Mouse (Mus musculus): ENCODE results near the gene Mia2. TPM values are rescaled to one million over a fixed set of nuclear protein-coding genes. Genes with fewer than 3 reads are reported as not detected.
"Not testable (repeated sequence)": the region's sequence is repeated elsewhere in the genome, so short reads cannot be mapped to it uniquely, and the experiment has no call there.

The Mia2 gene
- polyA plus RNA-seq (2016; fragmentation: Nextera tagmentation; extraction: Ambion mirVana) = 49.1 and 52.2 TPM in 2 replicates

DNA sequence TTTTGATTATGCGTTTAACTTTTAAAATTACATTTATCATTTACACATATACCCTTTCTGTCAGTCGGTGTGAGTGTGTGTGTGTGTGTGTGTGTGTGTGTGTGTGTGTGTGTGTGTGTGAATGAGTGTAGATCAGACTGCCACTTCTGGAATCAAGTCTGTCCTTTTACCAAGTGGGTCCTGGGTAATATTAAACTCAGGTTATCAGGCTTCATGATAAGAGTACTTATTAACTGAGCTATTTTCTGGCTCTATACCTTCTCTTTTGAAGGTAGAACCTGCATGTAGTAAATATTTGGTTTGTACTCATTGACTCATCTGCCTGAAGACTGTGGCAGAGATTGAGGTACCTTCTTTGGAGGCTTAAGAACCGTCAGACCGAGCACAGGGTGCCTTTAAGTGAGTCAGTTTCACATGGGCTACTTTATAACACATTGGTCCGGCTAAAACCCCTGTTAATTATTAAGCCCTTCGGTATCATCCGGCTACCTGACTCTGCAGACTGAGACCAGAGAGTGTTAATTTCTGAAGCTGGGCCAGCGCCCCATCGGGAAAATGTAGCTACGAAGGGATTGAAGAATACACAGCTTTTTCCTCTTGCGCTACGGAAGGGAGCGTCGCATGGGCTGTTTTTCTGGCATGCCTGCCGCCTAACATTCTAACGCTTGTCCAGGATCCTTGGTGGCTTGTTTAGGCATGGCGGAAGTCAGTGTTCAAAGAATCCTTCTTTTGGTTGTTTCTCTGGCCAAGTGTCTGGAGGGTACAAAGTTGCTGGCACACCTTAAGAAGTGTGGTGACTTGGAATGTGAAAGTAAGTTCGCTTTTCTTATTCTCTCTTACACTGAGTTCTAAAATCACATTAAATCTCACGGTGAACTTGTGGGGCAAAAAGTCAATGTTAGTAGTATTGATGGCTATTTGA is at the start of gene Mia2:
Gene Mia2, plus strand, starts transcription at position 696 of the 922 bp plus-strand sequence.
- H3K4me2 ChIP-seq = no peak within 1 kb of the TSS
- no peaks in the 10 kb centered on the region for H3K4me1 ChIP-seq
- no peaks in the 10 kb centered on the region for H3K27me3 ChIP-seq
- no peak within 1 kb of the TSS for H3K4me3 ChIP-seq (replicated peaks)
- no peak within 1 kb of the TSS for H3K27ac ChIP-seq
- H3K36me3 ChIP-seq (replicated peaks) = no peaks in the 10 kb centered on the region
- H3K9ac ChIP-seq = no peak within 1 kb of the TSS
- ATAC-seq (ENCODE audit: low FRiP score) = no peak
- no peaks in the 10 kb centered on the region for H3K9me3 ChIP-seq
- 86% methylated on average over 19 of the region's 19 CpGs for WGBS

DNA sequence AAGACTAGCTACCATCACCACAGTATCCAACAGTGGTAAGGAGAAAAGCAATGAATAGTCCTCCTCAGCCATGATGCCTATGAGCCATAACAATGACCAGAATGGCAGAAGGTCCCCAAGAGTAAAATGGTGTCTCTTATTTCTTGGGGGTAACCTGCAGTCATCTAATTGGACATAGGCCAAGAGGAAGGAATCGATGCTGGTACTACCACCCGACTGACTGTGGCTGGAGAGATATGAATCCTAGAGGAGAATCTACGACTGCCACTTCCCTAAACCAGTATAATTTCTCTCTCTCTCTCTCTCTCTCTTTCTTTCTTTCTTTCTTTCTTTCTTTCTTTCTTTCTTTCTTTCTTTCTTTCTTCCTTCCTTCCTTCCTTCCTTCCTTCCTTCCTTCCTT is 43.1 kb upstream of the Mia2 start:
- no peak for ATAC-seq (ENCODE audit: low FRiP score)
- Histone ChIP-seq H3K4me1 (no peaks in the 10 kb centered on the region), H3K36me3 (replicated peaks) (peaks cover 35% of the 10 kb centered on the region), H3K9ac (no peak overlapping the region), H3K9me3 (no peaks in the 10 kb centered on the region), H3K27ac (no peak overlapping the region), H3K4me3 (replicated peaks) (no peak overlapping the region), H3K27me3 (no peaks in the 10 kb centered on the region), H3K4me2 (no peak overlapping the region)
- WGBS = 93% methylated on average over 3 of the region's 3 CpGs

DNA sequence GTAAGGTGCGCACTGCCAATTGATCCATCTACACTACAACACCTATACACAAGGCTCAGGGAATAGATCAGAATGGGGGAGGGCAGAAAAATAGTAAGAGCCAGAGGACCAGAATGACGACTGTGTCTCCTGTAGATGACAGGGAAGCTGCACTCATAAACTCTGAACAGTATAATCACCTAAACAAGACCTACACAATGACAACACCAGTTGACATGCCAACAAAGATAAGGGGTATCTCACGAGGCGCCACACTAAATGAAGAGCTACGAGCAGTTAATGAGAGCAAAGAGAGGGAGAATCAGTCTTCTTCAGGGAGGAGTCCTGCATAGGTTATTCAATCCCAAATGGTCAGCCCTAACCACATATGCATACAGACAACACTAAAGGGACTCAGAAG is 42.4 kb upstream of the Mia2 start:
- no peaks in the 10 kb centered on the region for H3K27me3 ChIP-seq
- no peak overlapping the region for H3K9ac ChIP-seq
- peaks cover 34% of the 10 kb centered on the region for H3K36me3 ChIP-seq (replicated peaks)
- ATAC-seq (ENCODE audit: low FRiP score) = no peak
- WGBS = 85% methylated on average over 5 of the region's 5 CpGs
- H3K9me3 ChIP-seq = no peaks in the 10 kb centered on the region
- H3K4me2 ChIP-seq = no peak overlapping the region
- no peaks in the 10 kb centered on the region for H3K4me1 ChIP-seq
- no peak overlapping the region for H3K4me3 ChIP-seq (replicated peaks)
- no peak overlapping the region for H3K27ac ChIP-seq

DNA sequence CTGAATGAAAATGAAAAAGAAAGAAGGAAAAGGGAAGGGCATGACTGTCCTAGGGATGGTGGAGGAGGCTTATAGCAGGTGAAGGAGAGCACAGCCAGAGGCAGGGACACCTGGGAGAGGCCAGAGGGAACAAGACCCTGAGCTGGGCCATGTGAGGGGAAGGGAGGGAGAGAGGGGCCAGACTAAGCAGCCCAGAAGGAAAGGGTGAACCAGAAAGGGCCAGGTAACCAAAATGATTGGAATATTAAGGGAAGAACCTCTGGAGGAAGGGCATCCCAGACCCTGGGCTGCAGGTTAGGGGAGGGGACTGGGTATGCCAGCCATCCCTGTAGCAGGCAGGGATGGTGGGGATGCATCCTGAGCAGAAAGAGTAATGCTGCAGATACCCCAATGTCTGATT is 41.6 kb upstream of the Mia2 start:
- Histone ChIP-seq H3K36me3 (replicated peaks) (peaks cover 29% of the 10 kb centered on the region), H3K4me3 (replicated peaks) (no peak overlapping the region)
- ATAC-seq (ENCODE audit: low FRiP score) = no peak

DNA sequence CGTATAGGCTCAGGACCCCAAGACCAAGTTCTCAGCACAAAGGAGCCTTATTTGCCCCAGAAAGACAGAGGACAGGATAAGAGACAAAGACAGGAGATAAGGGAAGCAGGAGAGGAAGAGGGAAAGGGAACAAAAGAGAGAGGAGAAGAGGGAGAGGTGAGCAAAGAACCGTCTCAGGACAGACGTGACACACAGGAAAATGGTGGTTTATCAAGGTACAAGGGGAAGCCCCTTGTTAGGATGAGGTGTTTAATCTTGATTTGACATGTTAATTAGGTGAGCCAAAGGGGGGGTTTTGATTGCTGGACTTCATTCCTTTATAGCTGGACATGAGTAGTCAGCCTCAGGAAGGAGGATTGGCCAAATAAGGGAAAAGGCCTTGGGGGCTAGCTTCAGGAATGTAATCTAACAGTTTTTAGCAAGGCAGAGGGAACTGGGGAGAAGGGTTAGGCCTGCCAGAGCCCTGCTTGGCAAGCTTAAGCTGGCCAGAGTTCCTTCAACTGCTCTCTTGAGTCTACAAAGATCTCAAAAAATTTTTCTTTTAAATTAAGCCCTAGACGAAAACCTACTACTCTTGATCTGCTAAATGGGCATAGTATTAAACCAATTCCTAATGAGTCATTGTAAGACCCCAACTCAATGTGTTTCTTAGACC is 40.3 kb upstream of the Mia2 start:
- WGBS = 93% methylated on average over 4 of the region's 4 CpGs
- no peak for ATAC-seq (ENCODE audit: low FRiP score)
- Histone ChIP-seq H3K9me3 (no peaks in the 10 kb centered on the region), H3K9ac (no peak overlapping the region), H3K27me3 (no peaks in the 10 kb centered on the region), H3K27ac (no peak overlapping the region), H3K4me2 (no peak overlapping the region), H3K4me3 (replicated peaks) (no peak overlapping the region), H3K36me3 (replicated peaks) (peaks cover 29% of the 10 kb centered on the region), H3K4me1 (peaks cover 14% of the 10 kb centered on the region)

More for the DNA sequence above, 41.6 kb upstream of the Mia2 start:
- Histone ChIP-seq H3K9me3 (no peaks in the 10 kb centered on the region), H3K27ac (no peak overlapping the region), H3K27me3 (no peaks in the 10 kb centered on the region), H3K4me2 (no peak overlapping the region), H3K9ac (no peak overlapping the region), H3K4me1 (peaks cover 3% of the 10 kb centered on the region; the same call in 1 of the 2 replicates)

DNA sequence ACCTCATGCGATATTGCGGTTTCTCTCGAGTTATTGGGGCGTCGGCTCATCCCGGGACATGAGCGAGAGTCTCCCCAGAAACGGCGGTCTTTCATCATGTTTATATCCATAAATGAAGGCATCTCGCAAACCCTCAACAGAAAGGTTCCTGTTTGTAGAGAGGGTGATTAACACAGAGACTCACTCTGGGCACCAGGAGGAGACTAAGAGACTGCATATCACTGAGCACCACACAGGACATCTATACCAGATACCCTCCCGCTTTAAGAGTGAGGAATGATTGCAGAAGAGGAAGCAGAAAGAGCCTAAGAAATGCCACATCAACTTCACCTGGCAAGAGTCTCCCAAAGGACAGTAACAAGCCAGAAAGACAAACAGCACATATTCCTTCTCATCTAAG is 39.4 kb upstream of the Mia2 start:
- Histone ChIP-seq H3K9ac (no peak overlapping the region), H3K4me2 (no peak overlapping the region), H3K27ac (no peak overlapping the region), H3K36me3 (replicated peaks) (peaks cover 29% of the 10 kb centered on the region), H3K4me1 (peaks cover 18% of the 10 kb centered on the region), H3K9me3 (no peaks in the 10 kb centered on the region), H3K27me3 (no peaks in the 10 kb centered on the region), H3K4me3 (replicated peaks) (no peak overlapping the region)
- ATAC-seq (ENCODE audit: low FRiP score) = no peak
- 96% methylated on average over 11 of the region's 11 CpGs for WGBS

DNA sequence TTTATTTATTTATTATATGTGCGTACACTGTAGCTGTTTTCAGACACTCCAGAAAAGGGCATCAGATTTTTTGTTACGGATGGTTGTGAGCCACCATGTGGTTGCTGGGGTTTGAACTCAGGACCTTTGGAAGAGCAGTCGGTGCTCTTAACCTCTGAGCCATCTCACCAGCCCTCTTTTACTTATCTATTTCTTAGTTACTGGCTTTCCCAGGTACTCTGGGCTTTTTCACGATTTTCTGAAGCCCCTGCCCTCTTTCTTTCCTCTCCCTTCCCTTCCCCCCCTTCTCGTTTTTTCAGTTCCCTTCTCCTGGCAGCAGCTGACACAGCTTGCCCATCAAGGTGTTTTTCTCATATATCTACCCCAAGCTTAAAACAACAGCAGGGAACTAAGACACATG is 37.4 kb upstream of the Mia2 start:
- not testable (repeated sequence) for H3K4me2 ChIP-seq; H3K27me3 ChIP-seq; ATAC-seq (ENCODE audit: low FRiP score); H3K9ac ChIP-seq; H3K27ac ChIP-seq; H3K4me3 ChIP-seq (replicated peaks); H3K9me3 ChIP-seq
- H3K4me1 ChIP-seq = peaks cover 18% of the 10 kb centered on the region
- H3K36me3 ChIP-seq (replicated peaks) = peaks cover 29% of the 10 kb centered on the region
- 87% methylated on average over 5 of the region's 5 CpGs for WGBS

DNA sequence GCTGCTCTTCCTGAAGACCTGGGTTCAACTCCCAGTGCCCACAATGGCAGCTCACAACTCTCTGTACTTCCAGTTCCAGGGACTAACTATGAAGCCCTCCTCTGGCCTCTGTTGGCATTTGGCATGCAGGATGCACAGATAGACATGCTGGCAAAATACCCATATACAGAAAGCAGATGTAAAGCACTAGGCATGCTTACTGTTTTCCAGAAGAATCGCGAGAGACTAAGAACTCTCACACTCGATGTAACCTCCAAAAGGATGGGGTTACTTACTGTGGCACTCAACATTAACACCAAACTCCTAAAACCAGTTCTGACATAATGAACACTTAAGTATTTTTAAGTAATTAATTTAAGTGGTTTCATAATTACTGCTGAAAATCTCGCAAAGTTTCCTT is 35.3 kb upstream of the Mia2 start:
- Histone ChIP-seq H3K36me3 (replicated peaks) (peaks cover 18% of the 10 kb centered on the region), H3K4me2 (peak overlapping the region; percentile 70), H3K4me1 (peaks cover 18% of the 10 kb centered on the region), H3K27ac (no peak overlapping the region), H3K9me3 (no peaks in the 10 kb centered on the region), H3K9ac (peak overlapping the region; percentile 90), H3K4me3 (replicated peaks) (peak overlapping the region; percentile 88), H3K27me3 (no peaks in the 10 kb centered on the region)
- 68% methylated on average over 4 of the region's 4 CpGs for WGBS
- ATAC-seq (ENCODE audit: low FRiP score) = no peak

DNA sequence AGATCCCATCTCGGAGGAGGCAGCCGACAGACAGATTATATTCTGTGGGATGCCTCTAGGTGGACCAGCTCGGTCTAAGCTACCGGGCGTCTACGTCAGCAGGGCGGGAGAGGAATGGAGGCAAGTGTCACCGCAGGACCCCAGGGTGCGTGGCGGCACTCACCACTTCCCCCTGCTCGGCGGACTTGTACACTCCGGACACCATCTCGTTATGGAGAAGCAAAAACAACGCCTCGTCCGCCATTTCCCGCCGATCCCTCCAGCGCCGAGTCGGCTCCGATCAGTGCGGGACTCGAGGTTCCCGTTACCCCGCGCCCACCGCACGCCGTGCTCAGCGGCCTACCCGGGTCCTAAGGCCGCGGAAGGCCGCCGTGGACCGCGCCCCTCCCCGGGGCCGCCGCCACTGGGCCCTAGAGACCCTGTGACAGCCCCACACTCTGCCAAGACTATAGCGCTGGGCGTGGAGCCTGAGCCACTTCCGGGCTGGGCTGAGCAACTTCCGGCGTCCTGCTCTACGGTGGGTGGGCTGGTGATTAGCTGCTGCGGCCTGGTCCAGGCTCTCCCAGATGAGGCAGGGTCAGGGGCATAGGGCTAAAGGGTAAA is 34.5 kb upstream of the Mia2 start, which contains the start of gene Trappc6b:
Gene Trappc6b, minus strand, starts transcription at position 480 of the 603 bp plus-strand sequence.
- Histone ChIP-seq H3K36me3 (replicated peaks) (peaks cover 13% of the 10 kb centered on the region), H3K27me3 (no peaks in the 10 kb centered on the region), H3K4me3 (replicated peaks) (peak within 1 kb of the TSS; percentile 88), H3K4me2 (peak within 1 kb of the TSS; percentile 70), H3K9ac (peak within 1 kb of the TSS; percentile 90), H3K9me3 (no peaks in the 10 kb centered on the region), H3K27ac (peak within 1 kb of the TSS; percentile 91), H3K4me1 (peaks cover 20% of the 10 kb centered on the region)
- peak; percentile 97 for ATAC-seq (ENCODE audit: low FRiP score)
- WGBS = under 1% methylated on average over 49 of the region's 49 CpGs

DNA sequence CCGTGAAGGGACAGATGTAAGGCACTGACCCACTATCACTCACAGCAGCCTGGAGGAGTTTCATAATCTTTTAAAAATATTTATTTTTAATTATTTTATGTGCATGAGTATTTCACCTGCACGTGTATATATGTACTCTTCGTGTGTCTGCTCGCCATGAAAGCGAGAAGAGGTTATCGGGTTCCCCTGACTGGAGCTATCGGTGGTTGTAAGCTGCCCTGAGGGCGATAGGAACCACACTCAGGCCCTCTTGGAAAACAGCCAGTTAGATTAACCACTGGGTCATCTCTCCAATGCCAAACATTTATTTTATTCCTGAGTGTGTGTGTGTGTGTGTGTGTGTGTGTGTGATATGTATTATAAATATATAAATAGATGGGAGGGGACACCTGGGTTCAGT is 30.8 kb upstream of the Mia2 start:
- peaks cover 23% of the 10 kb centered on the region for H3K4me1 ChIP-seq
- no peak overlapping the region for H3K27ac ChIP-seq
- no peak overlapping the region for H3K4me3 ChIP-seq (replicated peaks)
- H3K9ac ChIP-seq = no peak overlapping the region
- H3K9me3 ChIP-seq = no peaks in the 10 kb centered on the region
- H3K4me2 ChIP-seq = no peak overlapping the region
- no peak for ATAC-seq (ENCODE audit: low FRiP score)
- WGBS = 82% methylated on average over 8 of the region's 8 CpGs
- peaks cover 16% of the 10 kb centered on the region for H3K36me3 ChIP-seq (replicated peaks)
- no peaks in the 10 kb centered on the region for H3K27me3 ChIP-seq

DNA sequence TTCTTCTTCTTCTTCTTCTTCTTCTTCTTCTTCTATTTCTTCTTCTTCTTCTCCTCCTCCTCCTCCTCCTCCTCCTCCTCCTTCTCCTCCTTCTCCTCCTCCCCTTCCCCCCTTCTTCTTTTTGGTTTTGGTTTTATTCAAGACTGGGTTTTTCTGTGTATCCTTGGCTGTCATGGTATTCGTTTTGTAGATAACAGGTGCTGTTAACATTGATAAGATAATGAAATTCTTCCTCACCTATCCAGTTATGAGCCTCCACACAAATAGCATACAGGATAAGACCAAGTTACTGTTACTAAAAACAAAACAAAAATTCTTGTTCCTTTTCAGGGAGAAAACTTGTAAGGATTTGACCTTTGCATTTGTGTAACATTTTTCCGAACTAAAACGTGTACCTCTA is 29.8 kb upstream of the Mia2 start:
- no peaks in the 10 kb centered on the region for H3K27me3 ChIP-seq
- peaks cover 26% of the 10 kb centered on the region for H3K36me3 ChIP-seq (replicated peaks)
- peak overlapping the region; percentile 85; the same call in 1 of the 2 replicates for H3K27ac ChIP-seq
- H3K4me3 ChIP-seq (replicated peaks) = peak overlapping the region; percentile 99
- WGBS = 74% methylated on average over 3 of the region's 3 CpGs
- peak overlapping the region; percentile 58 for H3K4me2 ChIP-seq
- H3K9me3 ChIP-seq = no peaks in the 10 kb centered on the region
- no peak overlapping the region for H3K9ac ChIP-seq
- H3K4me1 ChIP-seq = peaks cover 14% of the 10 kb centered on the region
- ATAC-seq (ENCODE audit: low FRiP score) = no peak

DNA sequence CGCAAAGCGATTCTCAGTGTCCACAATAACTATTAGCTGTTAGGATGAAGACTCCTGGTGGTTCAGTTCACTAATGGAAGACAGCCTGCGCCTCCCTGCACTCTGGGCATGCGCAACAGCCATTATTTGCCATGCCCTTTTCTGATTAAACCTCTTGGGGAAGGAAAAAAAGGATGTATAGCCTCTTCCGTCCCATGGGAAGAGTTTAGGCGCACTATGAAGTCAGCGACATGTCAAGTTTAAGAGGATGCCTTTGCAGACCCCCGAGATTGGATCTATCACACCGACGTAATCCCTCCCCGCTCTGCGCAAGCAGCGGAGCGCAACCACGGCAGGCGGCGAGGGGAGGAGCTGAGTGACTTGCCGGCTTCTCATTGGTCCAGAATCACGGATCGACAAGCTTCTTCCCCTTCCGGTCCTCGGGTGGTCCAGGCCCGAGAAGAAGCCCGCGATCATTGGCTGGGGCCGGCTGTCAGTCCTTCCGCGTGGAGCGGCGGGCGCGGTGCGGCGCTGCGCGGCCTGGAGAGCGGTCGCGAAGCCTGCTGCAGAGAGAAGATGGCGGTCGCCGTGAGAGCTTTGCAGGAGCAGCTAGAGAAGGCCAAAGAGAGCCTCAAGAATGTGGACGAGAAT is 29.0 kb upstream of the Mia2 start, which contains the start of gene Pnn:
Gene Pnn, plus strand, starts transcription at position 437 of the 630 bp plus-strand sequence.
- H3K4me2 ChIP-seq = peak within 1 kb of the TSS; percentile 61
- peak within 1 kb of the TSS; percentile 89 for H3K27ac ChIP-seq
- peak; percentile 99 for ATAC-seq (ENCODE audit: low FRiP score)
- peak within 1 kb of the TSS; percentile 97 for H3K9ac ChIP-seq
- peaks cover 34% of the 10 kb centered on the region for H3K36me3 ChIP-seq (replicated peaks)
- WGBS = under 1% methylated on average over 43 of the region's 43 CpGs
- no peaks in the 10 kb centered on the region for H3K27me3 ChIP-seq
- H3K4me1 ChIP-seq = peaks cover 14% of the 10 kb centered on the region
- no peaks in the 10 kb centered on the region for H3K9me3 ChIP-seq
- H3K4me3 ChIP-seq (replicated peaks) = peak within 1 kb of the TSS; percentile 99
